Mouse (Mus musculus) cerebellum, adult 2 months (tissue): ENCODE results near the gene Dock4.

Experiments used
- CTCF ChIP-seq: fragments of 200-500 bp; IDR thresholded peaks from 2 replicates; pipeline ENCODE4 v1.5.1; 2011; ENCODE audit warnings: low read depth, mild to moderate bottlenecking, control low read depth, low read length, moderate library complexity, borderline replicate concordance; ENCODE audit not compliant: insufficient read depth
- POLR2A ChIP-seq: fragments of 200-500 bp; IDR thresholded peaks from 2 replicates; pipeline ENCODE4 v1.6.1; 2011; ENCODE audit warnings: low read length, control low read depth, borderline replicate concordance; ENCODE audit not compliant: insufficient read depth

DNA sequence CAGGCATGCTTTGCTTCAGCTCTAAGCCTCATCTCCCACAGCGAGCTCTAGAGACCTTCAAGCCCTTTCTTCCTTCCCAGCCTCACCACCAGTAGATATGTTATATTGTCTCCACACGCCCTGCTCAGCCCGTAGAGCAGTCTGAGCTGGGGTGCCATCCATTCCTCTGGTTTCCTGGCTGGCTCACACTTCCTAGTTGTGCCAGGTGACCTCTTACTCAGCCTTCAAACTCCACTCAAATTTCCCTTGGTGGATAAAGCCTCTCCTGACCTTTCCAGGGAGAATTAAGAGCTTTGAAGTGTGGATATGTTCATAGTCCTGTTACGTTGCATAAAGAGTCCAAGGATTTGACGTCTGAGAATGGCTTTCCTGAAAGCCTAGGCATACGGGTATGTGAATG lies 68.3 kb downstream of the Dock4 start:
- TF ChIP-seq CTCF: no peak
- no peak for TF ChIP-seq POLR2A
